Mouse (Mus musculus) thymus, postnatal 36 days (tissue): Measurements from ENCODE around the gene Mvb12a.

Source experiments
- DNase-seq, 2 experiments: peaks; one replicate each; pipeline ENCODE4 v3.0.0; 2022; ENCODE audit warnings: mixed read lengths in 2 of 2

Mvb12a gene

DNA sequence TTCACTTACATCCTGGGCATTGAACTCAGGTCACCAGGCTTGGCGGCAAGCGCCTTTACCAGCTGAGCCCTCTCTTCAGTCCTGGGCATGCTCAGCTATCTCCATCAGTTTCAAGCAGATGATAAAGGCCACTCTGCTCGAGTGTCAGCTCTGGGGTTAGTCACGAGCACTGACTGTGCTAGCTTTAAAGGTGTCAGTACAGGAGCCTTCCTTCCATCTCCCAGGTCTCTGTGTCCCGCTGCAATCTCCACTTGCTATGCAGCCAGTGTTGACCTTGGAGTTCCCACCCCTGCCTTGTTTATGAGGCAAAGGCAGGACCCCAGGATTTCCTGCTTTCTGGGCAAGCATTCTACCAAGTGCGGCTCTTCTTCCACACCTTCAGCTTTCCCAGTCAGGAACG lies 24.9 kb downstream of the Mvb12a start:
- DNase-seq = no peak

DNA sequence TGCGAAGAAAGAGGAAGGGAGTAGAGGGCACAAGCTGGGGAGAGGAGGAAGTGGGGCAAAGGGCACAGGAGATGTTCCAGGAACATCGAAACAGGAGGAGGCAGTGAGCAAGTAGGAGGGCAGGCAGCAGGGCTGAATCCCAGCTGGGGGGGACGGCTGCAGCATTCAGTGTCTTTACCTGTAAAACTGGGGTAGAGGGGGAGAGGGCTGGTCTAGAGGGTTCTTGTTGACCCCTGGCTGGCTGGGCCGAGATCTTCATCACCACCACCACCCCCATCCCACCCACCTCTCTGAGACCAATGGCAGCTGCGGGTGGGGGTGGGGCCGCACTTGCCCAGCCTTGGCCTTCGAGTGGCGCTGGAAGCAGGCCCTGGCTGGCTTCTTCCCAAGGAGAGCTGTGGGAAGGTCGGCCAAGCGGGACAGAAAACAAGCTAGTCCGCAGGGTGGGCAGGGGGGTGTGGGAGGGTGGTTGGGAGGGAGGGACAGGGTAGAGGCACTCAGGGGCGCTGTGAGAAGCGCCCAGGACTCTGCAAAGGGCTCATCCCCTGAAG lies 25.7 kb downstream of the Mvb12a start, which contains the start of gene Slc27a1:
Gene Slc27a1, plus strand, starts transcription at position 496 of the 551 bp plus-strand sequence.
- no peak for DNase-seq

DNA sequence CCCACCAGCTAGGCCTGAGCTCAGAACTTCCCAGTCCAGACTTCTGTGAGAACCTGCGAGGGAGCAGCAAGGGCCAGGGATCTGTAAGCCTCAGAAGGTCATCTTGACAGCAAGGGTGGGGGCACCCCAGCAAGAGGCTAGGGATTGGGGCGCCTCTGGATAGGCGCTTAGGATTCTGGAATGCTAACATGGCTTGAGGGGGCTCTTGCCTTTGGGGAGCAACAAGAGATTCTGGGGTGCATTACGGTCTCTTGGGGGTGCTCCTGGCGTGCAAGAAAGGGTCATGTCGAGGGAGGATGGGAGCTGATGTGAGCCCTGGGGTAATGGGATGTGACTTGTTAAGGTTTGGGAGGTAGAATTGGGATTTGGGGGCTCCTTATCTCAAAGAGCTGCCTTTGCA lies 26.2 kb downstream of the Mvb12a start:
- DNase-seq = no peak

DNA sequence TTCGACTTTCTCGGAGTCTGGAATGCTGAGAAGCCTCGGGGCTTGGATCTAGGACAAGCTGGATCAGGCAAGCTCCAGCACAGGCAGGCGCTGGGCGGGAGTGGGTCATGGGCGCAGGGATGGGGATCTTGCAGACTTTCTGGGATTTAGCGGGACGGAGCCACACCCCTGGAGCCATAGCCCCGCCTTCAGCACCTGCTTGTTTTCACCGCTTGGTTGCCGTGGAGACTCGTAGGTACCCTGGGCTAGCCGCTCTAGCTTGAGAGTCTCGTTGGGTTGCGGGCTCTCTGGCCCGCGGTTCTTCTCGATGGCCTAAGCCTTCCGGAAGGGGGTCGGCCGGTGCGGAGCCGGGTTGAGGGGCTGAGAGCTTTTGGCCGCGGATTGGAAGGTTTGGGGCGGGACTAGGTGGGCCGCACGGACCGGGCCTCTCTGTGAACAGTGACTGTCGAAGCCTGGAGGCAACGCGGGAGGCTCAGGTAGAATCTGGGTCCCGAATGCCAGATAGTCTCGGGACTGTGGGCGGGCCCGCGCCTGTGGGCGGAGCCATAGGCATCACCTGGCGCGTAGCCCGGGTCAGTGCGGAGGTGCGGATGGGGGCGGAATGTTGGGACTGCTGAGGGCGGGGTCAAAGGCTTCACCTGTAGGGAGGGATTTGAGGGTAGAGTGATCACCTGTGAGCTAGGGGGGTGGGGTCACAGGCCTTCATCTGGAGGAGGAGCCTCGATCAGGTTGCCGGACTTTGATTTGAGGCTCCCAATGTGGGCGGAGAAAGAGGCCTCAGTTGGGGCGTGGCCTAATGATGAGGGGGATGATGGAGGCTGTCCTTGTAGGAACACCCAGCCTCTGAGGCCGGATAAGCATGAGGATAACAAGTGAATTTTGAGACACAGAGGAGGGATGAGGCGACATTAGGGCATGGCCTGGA lies 26.9 kb downstream of the Mvb12a start:
- DNase-seq = peak; percentile 54 to 67

DNA sequence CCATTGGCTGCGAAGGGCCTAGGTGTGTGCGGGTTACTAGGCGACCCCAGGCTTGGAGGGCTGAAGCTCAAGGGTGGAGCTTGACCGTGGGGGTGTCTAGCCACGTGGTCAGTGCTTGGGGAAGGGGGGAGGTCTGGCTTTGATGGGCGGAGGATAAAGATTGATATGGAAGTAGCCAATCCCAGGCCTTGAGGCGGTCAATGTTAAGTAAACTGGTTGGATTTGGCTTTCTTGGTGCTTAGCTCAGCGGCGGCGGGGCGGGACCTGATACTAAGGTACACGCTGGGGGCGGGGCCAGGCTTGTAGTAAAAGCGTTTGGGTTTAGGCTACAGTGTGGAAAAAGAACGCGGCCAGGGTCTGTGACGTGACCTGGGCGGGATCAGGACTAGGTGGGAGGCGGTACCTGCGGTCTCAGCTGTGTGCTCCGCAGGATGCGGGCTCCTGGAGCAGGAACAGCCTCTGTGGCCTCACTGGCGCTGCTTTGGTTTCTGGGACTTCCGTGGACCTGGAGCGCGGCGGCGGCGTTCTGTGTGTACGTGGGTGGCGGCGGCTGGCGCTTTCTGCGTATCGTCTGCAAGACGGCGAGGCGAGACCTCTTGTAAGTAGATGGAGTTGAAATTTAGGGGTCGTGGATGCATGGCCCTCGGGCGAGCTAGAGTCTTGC lies 27.7 kb downstream of the Mvb12a start:
- peak; percentile 85 to 91 for DNase-seq

DNA sequence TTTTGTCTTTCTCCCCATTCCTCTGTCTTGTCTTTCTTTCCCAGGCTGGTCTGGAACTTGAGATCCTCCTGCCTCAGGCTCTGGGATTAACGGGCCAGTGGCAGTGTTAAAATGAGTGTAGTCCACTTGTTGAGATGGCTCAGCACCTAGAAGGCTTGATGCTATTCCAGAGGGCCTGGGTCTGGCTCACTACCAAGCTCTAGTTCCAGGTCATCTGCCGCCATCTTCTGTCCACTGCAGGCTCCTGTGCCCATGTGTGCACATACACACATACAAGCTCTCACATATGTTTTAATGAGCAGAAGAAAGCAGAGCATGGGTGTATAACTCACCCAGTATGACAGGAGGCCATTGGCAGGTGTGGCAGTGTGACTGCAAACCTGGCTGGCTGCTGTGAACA lies 29.4 kb downstream of the Mvb12a start:
- DNase-seq = no peak

DNA sequence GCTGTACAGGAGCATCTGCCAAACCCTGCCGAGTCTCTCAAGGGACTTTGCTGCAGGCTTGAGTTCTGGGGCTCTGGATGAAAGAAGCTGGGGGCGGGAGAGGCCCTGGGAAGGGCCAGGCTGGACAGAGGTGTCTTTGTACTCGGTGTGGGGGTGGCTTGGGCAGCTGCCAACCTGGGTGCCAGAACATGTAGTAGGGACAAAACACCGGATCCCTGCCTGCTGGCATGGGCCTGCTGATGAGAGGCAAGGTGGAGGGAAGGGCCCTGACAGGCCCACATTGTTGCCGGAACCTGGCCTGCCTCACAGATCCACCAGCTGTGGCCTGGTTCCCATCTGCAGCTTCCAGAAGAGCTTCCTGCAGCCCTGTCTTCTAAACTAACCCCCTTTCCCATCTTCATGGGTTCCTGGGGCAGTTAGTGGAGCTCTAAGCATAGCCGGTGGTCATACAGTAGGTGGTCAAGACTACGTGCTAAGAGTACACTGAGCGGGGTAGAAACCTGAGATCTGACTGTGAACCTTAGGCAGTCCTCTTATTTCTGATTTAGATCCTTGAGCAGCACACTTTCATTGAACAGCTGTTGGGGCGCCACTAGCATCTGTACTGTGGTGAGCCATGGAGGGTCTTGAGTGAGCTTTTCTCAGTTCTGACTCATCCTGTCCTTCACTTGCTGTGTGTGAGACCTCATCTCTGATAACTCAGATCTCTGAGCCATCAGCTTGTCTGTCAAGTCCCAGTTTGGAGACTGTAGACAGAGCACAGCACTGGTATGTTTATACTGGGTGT lies 30.3 kb downstream of the Mvb12a start:
- DNase-seq = no peak

DNA sequence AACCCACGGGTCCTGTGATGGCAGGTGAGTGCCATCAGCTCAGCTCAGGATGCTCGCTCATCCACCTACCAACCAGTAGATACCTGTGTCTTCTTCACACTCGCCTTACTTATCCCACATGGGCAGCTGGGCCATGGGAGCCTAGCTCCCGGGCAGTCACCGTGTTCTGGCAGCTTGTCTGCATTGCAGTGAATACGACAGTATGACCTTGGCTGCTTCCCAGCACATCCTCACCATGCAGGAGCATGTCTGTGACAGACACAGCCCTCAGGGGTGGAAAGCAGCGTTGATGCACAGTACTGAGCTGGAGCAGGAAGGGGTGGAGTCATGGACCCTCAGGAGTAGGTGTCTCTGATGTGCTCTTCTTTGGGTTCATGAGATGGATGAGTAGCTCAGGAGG lies 31.7 kb downstream of the Mvb12a start:
- no peak for DNase-seq

DNA sequence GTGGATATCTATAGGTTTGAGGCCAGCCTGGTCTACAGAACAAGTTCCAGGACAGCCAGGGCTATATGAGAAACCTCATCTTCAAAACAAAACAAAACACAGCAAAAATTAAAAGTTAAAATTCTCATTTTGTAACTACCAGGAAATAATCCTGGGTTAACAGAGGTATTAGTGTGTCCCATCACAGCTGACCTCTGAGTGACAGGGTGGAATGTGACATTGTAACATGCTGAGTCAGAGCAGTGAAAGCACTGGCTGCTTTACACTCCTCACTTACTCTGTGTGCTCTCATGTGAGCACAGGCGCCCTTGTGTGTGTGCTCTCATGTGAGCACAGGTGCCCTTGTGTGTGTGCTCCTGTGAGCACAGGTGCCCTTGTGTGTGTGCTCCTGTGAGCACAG lies 32.3 kb downstream of the Mvb12a start:
- no peak for DNase-seq

DNA sequence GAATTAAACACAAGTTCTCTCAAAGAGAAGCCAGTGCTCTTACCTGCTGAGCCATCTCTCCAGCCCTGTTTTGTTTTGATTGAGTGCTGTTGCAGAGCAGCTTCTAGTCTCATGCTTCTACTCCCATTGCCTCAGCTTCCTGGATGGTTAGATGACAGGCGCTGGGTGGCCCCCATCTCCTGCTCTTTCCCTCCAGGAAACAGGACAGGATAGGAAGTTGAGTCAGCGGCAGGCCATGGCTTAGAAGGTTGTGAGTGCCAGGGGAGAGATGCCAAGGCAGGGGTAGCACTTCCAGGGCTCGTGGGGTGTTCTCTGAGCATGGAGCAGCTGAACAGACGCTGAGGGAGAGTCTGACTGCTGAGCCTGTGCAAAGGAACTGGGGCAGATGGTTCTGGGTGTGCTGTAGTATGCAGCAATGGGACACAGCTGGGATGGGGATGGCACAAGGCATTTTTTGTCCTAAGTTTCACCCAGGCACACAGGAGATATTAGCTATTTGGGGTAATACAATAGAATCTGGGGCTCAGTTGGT lies 35.2 kb downstream of the Mvb12a start:
- no peak for DNase-seq

DNA sequence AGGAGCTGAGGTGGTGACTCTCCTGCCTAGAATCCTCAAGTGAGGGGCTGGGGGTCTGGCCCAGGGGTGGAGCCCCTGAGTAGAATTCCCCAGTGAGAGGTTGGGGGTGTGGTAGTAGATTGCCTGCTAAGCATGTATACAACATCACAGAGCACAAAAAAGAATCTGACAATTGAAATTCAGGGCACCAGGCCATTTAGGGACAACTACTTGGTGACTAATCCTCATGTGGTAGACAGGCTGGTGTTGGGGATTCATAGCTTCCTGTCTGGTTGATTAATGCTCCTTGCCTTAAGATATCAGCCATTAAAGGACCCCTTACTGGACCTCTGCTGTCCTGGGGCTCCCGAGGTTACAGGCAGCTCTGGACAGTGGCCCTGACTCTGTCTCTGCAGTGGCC lies 36.3 kb downstream of the Mvb12a start:
- no peak for DNase-seq

DNA sequence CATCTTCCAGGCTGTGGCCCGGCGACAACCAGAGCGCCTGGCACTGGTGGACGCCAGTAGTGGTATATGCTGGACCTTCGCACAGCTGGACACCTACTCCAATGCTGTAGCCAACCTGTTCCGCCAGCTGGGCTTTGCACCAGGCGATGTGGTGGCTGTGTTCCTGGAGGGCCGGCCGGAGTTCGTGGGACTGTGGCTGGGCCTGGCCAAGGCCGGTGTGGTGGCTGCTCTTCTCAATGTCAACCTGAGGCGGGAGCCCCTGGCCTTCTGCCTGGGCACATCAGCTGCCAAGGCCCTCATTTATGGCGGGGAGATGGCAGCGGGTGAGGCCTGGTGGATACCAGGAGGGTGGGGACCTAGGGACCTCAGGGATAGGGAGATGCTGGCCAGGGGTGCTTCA lies 36.8 kb downstream of the Mvb12a start:
- DNase-seq = no peak

DNA sequence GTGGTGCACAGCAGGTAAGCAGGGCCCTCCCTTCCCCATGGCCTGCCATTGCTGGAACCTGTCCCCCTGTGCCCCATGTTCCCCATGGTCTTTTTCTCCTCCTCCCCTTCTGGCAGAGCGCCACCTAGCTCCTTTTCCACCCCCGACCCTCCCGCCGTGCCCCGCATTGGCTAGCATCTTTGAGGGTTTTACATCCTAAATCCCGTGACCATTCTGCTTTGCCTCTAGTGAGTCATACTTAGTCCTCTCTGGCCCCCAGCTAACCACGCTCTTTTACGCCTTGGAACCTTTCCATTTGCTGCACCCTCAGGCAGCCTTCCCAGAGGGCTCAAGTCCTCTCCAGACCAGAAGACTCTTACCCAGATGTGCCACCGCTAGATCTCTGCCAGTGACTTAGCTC lies 37.5 kb downstream of the Mvb12a start:
- no peak for DNase-seq

DNA sequence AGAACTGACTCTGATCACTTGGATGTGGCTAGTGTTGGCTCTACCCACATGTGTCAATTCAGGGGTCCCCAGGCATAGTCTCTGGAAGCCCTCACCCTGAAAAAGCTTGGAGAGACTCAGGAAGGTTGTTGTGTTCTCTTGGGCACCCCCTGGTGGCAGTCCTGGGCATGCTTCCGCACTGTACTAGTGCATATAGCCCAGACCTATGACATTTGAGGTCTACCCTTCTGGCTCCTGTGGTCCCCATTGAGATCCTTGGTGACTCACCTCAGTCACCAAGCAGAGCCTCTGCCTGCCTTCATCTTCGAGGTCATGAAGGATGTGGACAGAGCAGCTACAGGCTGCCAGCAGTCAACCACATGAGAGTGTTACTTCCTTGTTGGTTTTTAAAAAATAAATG lies 44.2 kb downstream of the Mvb12a start:
- peak; percentile 57 to 63 for DNase-seq

DNA sequence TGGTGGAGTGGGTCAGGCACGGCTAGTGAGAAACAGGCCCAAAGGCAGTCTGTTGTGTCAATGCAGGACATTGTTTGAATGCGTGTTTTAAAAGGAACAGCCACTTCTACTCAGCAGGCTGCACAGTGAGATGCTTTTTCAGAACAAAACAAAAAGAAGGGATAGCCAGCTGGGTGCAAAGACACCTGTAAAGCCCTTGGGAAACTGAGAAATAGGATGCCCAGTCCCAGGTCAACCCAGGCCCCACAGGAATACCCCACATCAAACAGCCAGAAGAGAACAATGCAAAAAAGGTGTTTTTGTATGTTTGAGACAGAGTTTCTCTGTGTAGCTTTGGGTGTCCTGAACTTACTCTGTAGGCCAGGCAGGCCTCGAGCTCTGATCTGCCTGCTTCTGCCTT lies 46.0 kb downstream of the Mvb12a start:
- DNase-seq = no peak

DNA sequence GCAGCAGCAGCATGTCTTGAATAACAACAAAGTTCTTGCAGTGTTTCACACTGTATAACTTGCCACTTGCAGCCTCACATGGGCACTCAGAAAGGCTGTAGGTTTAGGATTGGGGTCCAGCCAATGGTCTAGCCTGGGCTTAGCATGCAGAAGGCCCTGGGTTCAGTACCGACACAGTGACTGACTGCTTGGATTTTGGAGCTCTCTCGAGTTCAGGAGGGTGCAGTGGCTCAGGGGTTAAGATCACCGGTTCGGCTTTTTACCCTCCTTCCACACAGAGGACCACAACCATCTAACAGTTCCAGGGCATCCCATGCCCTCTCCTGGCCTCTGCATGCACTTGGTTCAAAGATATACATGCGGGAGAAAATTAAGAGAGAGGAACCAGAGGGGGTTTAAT lies 48.3 kb downstream of the Mvb12a start:
- peak in 1 of 2 experiments; percentile 35 for DNase-seq

DNA sequence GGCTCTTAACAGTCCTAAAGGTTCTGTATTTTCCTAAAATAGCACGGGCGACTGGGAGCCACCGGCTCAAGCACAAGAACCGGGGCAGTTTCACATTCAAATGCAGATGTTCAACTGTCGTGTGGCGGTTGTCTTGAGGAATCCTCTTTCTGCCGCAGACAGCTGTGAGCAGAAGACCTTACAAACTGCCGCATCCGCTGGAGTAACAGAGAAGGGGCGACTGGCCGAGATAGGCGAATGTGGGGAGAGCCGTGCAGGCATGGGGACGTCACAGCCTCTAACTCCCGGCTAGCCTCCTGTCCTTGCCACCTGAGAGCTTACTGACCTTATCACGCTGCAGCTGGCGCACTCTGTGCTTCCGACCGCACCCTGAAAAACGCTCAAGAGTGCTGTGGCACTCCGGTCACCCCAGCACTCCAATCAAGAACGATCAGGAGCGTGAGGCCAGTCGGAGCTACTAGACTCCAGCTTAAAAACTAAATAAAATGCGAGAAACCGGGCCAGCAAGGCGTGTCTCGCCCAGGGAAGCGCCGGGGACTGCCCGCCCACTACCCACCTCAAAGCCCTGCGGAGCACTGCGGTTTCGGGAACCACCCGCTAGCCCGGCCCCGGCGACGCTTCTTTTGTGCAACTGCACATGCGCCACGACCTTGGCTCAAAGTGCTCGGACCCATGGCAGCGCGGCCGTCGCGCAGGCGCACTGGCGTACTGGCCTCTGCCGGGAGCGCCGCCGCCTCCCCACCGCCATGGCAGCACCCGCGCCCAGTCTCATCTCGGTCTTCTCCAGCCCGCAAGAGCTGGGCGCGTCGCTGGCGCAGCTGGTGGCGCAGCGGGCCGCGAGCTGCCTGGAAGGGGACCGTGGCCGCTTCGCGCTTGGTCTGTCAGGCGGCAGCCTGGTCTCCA lies 49.0 kb downstream of the Mvb12a start, which contains the start of gene Pgls:
Gene Pgls, plus strand, starts transcription at position 706 of the 903 bp plus-strand sequence.
- DNase-seq = peak; percentile 94 to 96

DNA sequence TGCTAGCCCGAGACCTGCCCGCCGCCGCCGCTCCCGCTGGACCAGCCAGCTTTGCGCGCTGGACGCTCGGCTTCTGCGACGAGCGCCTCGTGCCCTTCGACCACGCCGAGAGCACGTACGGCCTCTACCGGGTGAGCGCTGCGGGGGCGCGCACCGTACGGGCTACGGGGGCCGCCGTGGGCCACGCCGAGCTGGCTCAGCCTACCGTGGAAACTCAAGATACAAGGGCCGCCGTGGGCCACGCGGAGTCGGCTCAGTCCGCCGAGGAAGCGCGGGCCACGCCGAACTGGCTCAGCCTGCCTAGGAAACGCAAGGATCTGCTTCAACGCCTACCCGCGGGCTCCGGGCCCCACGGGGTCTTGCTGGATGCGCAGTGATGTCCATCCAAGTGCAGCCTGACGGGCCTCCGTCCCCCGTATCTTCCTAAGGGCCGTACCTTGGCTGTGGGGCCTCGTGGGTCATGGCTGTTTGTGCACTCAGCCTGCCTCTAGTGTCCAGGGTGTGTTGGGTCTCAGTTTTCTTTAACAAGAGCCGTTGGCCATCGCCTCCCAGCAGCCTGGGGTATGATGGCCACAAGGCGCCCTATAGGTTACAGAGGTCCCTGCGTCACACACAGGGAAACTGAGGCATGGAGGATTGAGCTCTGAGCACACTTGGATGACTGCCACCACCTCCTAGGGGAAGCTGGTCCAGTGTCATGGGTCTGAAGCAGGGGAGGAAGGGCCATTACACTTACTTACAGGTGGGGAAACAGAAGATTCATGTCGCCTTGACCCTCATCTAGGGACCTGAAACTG lies 49.9 kb downstream of the Mvb12a start:
- DNase-seq = peak; percentile 77 to 85

DNA sequence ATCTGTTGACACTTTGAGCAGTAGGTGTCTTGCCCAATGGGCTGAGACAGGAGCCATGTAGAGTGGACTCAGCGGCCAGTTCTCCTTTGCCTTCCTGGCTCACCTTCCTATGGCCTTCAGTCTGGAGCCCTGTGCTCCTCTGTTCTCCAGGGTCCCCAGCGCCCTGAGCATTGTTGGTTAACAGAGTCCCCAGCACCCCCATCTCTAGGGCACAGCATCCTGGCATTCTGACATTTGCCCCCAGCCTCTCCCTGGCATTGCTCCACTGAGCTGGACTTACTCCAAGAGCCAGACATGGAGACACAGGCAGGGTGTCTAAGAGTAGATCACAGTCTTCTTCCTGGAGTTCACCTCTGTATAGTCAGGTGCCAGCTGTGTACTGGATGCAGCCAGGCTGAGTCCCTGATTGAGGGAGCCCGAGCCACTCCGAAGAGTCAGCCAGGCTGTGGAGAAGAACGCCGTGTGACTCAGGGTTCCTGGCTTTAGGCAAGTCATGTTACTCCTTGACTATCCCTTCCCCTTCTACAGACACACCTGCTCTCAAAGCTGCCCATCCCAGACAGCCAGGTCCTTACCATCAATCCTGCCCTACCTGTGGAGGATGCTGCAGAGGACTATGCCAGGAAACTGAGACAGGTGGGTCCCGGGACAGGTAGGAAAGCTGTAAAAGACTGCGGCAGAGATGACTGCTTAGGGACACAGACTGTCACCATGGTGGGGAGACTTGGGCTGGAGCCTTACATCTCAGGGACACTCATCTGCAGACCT lies 51.0 kb downstream of the Mvb12a start:
- no peak for DNase-seq

DNA sequence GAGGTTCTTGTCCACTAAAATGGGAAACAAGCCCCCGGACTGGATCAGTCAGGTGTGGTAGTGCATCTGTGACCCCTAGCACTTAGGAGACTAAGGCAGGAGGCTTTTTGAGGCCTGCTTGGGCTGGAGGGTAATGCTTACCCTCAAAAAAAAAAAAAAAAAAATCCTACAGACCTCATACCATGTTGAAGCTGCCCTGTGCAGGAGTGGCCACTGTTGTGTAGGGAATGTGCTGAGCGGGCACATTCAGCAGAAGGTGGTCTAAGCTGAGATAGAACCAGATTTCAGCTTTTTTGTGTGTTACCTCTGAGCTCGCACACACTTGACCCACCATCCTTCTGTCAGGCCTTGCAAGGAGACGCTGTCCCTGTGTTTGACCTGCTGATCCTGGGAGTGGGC lies 51.6 kb downstream of the Mvb12a start:
- DNase-seq = no peak
